Mouse (Mus musculus): ENCODE measurements around the gene Scarf2.

Gene Scarf2

DNA sequence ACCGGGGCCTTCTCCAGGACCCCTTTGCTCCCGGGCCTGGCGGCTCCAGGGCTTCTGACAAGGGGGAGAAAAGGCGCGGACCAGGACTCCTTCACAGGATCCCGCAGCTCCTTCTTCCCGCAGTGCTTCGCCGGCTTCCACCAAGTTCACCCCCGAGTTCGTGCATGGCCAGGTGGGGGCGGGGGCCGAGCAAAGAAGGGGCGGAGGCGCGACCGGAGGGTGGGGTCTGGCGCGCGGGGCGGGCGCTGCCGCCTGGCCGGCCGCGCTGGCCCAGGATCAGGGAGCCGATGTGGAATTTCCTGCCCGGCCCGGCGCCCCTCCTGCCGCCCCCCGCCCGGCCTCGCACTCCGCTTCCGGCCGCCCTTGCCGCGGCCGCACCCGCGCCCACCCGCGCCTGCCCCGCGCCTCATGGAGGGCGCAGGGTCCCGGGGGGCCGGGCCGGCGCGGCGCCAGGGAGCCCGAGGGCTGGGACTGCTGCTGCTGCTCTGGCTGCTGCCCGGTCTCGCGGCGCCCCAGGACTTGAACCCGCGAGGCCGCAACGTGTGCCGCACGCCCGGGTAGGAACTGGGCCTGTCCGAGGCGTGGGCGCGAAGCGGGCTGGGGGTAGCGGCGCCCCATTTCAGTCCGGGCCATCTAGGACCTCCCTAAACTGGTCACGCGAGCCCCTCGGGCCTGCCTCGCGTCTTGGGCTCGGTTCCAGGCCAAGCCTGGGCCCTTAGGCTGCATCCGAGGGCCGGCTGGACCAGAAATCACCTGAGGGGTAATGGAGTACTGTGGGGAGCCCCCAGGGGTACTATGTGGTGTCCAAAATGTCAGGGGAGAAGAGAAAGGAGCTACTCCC is at the start of gene Scarf2:
Gene Scarf2 (plus strand): TSS at position 312 of the 841 bp plus-strand sequence.
- no peak for DNase-seq (ENCODE audit: low read depth, low spot score)

DNA sequence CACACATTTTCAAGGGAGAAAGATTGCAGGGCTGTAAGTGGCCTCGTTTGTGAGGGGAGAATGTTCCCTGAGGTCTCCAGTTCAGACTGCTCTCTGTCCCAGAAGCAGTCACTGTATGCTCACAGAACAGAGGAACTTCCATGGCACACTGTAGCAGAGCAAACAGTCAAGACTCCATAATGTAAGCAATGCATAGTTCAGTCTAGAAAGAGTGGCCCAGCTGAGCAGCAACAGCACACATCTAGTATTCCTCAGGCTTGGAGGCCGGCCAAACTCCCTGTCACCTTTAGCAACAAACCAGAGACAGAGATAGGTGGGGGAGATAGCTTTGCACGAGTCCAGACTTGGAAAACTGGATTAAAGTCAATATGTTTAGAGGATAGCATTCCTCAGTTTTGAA is 44.1 kb upstream of the Scarf2 start:
- DNase-seq (ENCODE audit: low read depth, low spot score): no peak

DNA sequence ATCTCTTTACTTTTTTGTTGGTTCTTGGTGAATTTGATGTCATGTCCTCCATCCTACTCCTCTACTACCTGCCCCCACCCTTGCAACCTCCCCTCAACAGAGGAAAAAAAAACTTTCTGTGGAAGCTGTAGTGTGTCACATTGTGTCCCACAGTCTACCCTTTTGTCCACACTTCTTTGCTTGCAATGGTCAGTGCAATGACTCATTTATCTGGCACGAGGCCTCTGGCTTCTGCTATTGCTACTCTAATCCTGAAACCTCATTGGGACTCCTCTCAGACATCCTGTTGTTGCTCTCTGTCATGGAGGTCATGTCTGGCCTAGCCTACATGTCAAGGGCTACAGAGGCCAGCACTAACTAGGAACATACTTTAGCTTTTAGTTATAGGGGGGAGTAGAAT is 43.4 kb upstream of the Scarf2 start:
- DNase-seq (ENCODE audit: low read depth, low spot score): no peak

DNA sequence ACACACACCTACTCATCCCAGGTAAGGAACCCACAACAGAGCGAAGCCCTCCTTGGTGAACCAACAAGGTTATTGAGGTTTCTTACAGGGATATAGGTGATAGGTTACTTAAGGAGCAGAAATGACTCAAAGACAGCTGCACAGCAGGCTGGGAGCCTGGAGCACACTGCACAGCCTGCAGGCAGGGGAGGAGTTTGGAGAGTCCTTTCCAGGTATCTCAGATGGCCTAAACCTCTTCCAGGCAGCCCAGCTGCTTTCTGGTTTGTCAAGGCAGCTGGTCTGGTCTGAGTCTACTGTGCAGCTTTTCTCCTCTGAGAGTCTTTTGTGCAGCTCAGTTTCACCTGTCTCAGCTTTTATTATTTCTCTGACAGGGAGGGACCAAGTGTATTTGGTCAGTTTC is 39.3 kb upstream of the Scarf2 start:
- DNase-seq (ENCODE audit: low read depth, low spot score): no peak

DNA sequence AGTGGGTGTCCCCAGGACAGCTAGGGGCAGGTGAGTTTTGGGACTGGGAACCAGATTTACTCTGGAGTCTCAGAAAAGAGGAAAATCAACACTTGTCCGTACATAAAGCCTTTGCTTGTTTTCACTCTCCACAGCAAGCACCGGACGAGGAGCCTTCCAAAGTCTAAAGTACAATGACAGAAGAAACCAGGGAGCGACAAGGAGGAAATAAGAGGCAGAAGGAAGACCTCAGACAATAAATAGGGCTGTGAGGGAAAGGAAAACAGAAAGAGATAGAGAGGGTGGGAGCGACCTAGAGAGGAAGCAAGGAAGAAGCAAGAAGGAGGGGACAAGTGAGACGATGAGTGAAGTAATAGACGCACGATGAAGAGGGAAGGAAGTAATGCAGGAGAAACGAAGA is 38.2 kb upstream of the Scarf2 start:
- no peak for DNase-seq (ENCODE audit: low read depth, low spot score)

DNA sequence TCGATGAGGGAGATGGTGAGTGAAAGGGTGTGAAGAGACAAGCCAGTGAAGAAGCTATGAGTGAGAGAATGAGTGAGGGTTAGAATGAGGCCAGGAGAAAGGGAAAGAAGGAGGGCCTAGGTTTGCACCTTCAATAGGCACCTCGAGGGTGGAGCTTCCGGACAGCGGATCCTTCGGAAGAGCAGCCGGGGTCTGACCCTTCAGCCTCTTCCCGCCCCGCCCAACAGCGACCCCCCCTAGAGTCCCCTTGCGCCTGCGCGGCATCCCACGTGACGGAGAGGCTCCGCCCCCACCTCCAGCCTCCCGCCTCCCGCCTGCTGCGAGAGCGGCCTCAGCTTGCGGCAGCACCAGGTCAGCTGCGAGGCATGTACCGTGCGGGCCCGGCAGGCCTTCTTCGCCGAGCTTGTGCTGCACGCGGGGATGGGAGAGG is 37.7 kb upstream of the Scarf2 start, which contains the start of gene Klhl22:
Gene Klhl22 (plus strand): TSS at position 275 of the 430 bp plus-strand sequence.
- DNase-seq (ENCODE audit: low read depth, low spot score): no peak

DNA sequence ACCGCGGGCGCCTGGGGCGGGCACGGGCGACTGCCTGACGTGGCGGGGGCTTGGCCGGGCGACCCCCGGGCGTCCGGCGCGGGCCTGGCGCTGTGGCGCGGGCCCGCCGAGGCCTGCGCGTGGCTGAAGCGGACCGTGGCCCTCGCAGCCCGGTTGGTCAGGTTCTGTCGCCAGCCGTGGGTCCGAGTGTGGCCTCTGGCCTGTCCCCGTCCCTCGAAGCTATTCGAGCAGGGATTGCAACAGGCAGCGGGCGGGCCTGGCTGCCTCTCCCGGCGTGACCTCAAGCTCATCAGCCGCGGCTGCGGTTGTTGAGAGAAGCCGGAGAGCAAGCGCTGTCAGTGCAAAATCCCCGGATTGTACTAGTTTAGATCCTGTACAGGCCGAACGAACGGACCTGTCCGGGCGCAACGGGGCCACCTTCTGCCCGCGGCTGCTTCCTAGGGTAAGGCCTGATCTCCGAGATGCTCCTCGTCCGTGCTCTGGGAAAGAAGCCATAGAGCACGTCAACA is 37.2 kb upstream of the Scarf2 start:
- DNase-seq (ENCODE audit: low read depth, low spot score): no peak

DNA sequence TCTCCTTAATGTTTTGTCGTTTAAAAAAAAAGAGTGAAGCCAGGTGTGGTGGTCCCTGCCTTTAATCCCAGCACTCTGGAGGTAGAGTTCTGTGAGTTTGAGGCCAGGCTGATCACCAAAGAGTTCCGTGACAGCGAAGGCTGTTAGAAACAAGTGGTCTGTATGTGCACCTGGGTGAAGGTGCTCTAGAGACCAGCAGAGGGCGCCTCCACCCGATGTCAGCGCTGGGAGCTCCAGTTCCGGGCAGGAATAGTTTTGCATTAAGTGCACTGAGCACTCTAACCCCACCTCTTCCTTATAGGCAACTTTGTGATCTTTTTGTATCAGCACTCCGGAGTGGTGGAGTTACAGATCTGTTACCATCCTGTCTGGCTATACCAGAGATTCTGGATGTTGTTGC is 36.4 kb upstream of the Scarf2 start:
- DNase-seq (ENCODE audit: low read depth, low spot score): peak; percentile 51

DNA sequence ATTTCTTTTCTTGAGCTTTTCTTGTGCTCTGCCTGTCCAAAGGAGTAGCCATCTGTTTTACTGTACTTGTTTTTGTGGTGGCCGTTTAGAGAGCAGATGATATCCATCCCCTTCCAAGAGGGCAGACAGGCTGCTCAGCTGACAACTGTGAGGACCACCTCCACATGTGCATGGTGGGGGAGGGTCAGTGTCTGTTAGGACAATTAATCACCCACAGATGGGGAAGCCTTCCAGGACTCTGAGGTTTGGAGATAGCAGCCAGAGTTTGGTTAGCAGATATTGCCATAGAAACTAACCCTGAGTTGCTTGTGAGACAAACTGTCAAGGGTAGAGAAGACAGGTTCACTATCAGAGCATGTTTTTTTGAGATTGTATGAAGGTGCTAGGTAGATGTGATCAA is 36.0 kb upstream of the Scarf2 start:
- DNase-seq (ENCODE audit: low read depth, low spot score): no peak

DNA sequence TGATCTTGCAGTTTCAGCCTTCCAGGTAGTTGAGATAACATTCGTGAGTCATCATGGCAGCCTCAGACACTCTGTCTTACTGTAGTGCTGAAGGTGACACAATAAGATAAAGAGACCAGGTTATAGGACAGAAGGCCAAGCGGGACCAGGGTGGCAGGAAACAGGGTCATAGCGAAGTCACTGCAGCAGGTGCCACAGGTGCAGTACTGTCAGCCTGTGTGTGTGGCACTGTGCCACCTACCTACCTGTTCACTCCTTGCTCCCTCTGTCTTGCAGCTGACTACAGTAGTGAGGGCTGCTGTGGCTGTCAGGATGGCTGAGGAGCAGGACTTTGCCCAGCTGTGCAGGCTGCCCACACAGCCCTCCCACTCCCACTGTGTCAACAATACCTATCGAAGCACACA is 33.0 kb upstream of the Scarf2 start:
- no peak for DNase-seq (ENCODE audit: low read depth, low spot score)

DNA sequence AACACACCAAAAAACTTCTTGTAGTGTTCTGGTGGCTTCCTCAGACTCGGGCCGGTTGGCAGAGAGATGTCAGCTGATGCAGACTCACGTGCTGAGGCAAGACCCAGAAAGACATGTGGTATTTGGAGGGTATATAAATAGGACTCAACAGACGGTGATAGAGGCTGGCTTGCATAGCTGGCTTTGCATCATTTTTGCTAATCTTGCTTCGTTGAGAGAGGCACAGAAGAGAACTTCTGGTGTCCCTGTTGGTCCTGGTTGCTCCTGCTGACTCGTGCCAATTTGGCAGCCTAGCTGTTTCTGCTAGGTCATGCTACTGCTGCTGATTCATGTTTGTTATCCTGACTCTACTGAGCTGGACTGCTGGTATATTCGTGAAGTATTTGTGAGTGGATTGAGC is 28.2 kb upstream of the Scarf2 start:
- DNase-seq (ENCODE audit: low read depth, low spot score): peak; percentile 68

DNA sequence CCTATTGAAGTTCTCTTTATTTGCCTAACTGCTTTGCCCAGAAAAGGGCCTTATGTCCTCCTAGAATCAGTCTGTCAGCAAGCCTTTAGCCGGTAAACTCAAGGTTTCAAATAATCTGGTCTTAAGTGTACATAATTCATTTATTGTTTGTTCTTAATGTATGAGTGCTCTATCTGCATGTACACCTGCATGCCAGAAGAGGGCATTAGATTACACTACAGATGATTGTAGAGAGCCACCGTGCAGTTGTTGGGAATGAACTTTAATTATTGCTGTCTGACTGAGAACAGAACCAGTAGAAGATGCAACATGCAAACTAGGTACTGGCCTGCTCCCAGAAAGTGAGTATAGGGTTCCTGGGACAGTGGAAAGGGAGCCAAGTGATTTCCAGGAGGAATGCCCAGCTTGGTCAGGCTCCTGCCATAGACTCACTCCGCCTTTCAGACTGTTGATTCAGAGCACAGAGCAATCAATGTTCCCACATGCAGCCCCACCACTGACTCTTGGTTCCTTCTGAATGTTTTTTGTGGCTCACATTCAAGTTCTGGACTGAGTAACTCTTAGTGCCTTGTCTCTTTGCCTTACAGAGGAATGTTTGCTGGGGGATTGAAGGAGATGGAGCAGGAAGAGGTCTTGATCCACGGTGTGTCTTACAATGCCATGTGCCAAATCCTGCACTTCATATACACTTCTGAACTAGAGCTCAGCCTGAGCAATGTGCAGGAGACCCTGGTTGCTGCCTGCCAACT is 25.8 kb upstream of the Scarf2 start:
- no peak for DNase-seq (ENCODE audit: low read depth, low spot score)

DNA sequence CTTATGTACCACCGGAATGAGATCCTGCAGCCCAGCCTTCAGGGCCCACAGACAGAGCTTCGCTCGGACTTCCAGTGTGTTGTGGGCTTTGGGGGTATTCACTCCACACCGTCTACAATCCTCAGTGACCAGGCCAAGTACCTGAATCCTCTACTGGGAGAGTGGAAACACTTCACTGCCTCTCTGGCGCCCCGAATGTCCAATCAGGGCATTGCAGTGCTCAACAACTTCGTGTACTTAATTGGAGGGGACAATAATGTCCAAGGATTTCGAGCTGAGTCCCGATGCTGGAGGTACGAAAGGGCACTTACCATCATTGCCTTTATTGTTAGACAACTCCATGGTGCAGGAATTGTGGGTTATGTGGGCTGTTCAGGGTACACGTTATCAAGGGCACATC is 20.3 kb upstream of the Scarf2 start:
- no peak for DNase-seq (ENCODE audit: low read depth, low spot score)

DNA sequence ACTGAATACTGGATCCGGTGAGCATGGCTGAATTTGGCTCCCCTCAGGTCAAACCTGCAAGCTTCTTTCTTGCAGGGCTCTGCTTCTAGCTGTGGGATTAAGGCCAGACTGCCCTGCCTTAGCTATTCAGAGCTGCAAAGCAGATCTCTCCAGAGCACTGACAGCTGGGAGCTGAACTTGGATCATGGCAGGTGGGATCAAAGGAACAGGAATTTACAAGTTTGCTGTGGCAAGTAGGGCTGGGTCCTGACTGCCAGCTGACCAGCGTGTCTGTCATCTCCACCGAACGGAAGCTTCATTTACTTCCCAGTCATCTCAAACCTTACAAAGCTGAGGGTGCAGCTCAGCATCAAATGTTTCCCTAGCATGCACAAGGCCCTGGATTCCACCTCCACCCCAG is 18.9 kb upstream of the Scarf2 start:
- no peak for DNase-seq (ENCODE audit: low read depth, low spot score)

DNA sequence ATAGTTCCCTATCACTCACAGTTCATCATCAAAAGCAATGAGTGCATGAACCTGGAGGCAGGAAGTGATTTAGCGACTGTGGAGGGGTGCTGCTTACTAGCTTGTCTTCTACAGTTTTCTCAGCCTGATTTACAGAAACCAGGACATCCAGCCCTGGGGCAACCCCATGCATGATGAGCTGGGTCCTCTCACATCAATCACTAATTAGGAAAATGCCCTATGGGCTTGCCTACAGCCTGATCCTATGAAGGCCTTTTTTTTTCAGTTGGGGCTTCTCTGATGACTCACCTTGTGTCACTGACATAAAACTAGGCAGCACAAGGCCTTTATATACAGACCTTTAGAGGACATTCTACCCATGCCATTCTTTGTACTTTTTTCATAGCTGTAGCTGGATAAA is 17.4 kb upstream of the Scarf2 start:
- DNase-seq (ENCODE audit: low read depth, low spot score): no peak

DNA sequence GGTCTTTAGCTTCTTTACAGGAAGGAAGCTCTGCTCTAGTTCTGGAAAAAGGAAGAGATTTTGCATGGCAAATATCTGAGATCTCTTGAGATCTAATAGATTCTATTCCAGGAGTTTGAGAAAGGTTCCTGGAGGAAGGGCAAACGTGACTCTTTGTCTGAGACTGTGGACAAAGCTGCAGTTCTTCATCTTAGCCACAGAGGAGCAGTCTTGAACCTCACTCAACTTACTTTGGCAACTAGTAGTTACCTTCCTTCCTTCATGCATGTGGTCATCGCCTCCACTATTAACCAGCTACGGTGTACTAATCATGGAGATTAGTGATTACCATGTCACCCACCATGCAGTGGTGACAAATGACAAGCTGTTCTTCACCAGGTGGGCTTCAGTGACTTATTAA is 11.7 kb upstream of the Scarf2 start:
- no peak for DNase-seq (ENCODE audit: low read depth, low spot score)

DNA sequence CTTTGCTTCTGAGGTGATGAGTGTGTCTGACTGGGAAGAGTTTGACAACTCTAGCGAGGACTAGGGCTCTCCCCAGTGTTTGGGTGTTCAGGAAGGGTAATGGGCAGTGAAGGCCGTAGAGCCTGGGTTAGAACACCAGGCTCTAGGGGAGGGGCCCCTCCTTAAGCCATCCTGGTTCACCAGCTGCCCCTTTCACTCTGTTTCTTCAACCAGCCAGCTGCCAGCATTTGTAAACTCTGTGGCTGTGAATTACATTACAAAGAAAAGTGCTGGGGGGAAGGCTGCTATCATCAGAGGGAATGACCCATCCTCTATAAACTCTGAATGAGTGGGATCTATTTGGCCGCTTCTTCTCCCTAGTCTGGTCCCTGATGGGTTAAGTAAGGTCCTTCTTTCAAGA is 4.4 kb upstream of the Scarf2 start:
- DNase-seq (ENCODE audit: low read depth, low spot score): no peak

DNA sequence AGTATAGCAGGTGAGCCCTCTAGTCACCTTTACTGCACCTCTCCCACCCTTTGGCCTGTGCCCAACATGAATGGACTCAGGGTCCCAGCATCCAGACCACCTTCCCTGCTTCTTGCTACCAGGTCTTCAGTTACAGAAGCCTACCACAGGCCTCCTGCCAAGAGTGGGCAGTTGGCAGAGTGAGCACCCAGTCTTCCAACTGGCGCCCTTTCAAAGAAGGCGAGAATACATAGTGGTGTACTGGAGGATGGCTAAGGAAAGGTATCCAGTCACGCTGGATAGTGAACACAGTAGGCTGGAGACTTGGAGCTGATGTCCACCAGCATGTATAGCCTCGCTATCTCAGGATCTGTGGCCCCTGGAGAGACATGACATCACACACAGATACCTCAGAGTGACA is 3.0 kb upstream of the Scarf2 start:
- DNase-seq (ENCODE audit: low read depth, low spot score): no peak

DNA sequence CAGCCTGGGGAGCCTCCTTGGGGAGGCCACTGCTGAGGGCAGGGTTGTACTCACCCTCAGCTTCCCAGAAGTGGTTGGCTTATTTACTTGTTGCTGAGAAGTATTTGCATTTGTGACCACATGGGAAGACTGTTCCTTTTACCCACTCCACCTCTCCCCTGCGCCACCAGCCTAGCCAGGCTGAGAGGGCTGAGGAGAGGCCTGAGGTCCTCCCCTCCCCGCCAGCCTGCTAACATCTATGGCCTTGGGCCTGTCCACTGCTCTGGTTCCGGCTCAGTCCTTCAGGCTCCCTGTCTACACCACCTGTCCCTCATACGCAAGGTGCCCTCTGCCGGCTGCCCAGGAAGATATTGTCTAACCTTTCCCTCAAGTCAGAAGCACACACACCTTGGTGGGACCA is 1.4 kb upstream of the Scarf2 start:
- no peak for DNase-seq (ENCODE audit: low read depth, low spot score)

DNA sequence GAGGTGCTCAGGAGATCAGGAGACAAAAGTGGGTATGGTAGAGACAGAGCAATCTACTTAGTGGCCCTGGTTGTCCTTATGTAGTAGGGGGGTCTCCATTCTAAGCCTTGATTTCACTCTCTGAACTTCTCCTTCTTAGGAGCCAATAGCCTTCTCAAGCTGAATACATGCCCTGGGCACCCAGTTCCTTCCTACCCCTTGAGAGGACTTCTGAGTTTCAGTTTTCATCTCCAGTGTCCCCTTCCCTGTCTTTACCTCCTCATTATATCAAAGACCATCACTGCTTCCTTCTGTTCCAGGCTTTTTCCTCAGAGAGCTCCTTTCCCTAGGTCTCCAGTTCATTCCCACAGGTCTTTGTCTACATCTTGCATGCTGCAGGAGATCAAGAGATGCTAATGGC is 563 bp upstream of the Scarf2 start:
- no peak for DNase-seq (ENCODE audit: low read depth, low spot score)

DNA sequence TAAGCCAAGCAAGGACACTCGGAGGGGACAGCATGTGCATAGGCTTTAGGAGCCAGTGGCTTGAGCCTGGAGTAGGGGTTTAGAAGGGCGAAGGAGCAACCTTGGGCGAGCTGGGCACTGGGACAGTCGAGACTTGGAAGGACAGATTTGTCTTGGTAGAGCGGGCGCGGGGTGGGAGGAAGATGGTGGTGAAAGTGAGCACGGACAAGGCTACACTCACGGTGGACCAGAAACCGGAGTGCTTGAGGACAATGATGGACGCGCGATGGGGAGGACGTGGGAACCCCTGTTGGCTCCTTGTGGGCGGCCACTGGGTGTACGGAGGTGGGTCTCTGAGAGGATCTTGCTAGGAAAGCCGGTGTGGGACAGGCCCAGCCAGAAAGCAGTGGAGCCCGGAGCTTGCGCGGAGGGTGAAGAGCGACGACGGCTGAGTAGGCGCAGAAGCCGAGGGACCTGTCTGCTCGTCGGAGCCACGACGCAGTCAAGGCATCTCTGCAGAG is 780 bp downstream of the Scarf2 start:
- no peak for DNase-seq (ENCODE audit: low read depth, low spot score)

DNA sequence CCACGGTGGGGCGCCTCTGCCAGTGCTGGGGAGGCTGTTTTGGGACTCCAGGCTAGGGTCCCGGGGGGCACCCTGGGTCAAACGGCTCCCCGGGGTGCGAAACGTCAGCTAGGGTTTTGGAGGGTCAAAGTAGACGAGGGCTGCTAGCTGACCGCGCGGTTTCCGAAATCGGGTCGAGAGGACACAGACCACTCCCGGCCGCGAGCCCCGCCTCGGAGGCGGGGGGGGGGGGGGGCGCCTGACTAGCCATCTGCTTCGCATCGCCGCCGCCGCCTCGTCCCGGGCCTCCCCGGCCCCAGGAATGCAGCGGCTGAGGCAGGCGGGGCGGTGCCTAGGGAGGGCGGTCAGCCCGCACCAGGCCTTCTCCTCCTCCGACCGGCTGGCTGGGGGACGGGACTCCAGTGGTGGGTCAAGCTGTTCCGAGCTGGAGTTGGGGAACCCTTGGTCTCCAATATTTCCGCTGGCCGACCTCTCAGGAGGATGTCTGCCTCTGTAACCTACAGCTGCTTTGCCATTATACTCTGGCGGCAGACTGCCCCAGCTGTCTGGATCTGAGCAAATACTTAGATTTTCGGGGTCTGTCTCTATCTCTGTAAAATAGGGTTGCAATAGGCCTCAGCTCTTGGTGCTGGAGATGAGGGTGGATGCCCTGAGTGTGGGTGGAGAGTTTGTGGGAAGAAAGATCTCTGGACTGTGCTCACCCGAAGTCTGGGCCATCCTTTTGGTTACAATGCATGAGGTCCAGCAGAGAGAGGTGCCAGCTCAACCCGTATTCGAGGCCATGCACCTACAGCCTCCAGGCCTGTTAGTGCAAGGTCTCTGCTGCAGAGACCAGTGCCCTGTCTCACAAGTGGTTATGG is 1.5 kb downstream of the Scarf2 start:
- no peak for DNase-seq (ENCODE audit: low read depth, low spot score)

All from c-Kit-negative CD71-positive TER-119-positive erythroid progenitor cells, embryonic 14.5 days (primary cell).